Mouse (Mus musculus) lung, postnatal 25 days (tissue): Measurements from ENCODE around the gene Pitpnm1.
A peak's percentile ranks its signal among the peaks of the same experiment; 100 is the strongest.

Experiments used
- DNase-seq: peaks from one replicate; pipeline ENCODE4 v3.0.0; 2022; ENCODE audit warnings: low spot score

The Pitpnm1 gene

DNA sequence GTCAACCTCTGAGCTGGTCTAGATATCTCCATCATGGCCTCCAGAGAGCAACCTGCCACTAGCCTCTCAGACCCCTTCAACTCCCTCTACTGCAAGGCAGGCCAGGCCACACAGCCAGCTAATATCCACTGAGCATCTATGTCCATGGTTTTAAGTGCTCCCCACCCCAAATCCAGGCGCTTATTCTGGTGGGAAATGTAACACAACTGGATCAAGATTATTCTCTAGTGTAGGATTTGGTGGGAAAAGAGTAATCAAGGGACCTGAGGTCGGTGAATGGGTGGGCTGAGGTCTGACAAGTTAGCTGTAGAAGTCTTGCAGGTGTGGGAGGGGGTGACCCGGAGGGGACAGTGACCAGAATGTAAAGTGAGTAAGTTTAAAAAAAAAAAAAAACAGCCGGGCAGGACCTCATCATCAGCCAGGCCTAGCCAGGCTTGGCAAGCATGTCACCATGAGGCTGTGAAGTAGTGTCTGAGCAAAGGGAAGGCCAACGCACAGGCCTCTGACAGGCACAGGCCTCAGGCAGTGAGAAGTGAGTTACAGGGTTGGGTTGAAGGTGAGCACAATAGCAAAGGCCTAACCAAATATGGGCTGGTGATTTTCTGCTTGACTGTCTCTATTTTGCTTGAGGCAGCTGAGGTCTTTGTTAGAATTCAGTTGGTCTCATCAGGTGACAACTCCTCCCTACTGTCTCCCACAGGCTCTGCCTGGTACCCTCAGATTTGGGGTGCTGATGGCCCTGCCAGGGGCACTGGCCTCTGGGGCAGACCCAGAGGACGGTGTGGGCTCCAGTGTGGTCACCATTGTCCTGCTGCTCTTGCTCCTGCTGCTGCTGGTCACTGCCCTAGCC lies 55.6 kb downstream of the Pitpnm1 start:
- DNase-seq: no peak

DNA sequence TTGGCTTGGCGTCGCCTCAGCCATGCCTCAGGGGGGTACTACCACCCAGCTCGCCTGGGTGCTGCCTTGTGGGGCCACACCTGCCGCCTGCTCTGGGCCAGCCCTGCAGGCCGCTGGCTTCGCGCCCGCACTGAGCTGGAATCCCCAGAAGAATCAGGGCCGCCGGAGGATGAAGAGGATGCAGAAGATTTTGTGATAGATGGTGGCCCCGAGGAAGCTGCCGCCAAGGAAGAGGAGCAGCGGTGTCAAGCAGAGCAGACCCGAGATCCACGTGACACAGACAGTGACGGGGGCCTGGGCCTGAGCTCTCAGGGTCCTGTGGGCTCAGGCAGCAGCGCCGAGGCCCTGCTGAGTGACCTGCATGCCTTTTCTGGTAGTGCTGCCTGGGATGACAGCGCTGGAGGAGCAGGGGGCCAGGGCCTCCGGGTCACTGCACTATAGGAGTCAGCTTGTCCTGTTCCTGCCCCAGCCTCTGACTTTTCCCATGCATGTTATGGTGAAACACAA lies 56.3 kb downstream of the Pitpnm1 start:
- no peak for DNase-seq

DNA sequence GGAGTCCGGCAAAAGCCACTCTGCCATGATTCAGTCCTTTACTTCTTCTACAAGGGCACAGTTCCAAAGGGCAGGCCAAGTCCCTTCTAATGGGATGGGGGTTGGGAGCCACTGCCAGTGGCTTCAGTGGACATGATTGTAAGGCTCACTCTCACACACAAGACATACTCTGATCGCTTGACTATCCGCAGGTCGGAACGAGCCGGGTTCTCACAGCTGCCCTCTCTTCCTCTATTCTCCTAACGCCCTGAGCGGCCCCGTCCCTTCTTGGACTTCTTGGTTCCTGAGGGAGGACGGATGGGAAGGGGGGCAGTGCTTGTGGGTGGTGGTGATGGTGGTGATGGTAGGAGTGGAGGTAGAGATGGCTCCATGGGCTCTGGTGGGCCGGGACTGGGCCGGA lies 57.0 kb downstream of the Pitpnm1 start:
- DNase-seq: no peak

DNA sequence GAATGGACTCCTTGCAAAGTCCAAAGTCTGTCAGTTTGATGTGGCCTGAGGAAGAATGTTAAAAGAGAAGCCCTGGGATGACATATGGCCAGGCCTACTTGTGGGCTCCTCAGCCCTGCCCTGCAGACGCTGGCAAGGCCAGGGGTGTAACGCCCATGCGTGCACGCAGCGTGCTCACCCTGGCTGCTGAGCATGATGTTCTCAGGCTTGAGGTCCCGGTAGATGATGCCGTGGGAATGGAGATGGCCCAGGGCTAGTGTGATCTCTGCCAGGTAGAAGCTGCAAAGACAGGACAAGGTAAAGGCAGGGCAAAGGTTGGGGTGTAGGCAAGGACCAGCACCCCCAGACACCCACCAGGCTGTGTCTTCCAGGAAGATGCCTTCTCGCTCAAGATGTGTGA lies 59.3 kb downstream of the Pitpnm1 start:
- DNase-seq: no peak

DNA sequence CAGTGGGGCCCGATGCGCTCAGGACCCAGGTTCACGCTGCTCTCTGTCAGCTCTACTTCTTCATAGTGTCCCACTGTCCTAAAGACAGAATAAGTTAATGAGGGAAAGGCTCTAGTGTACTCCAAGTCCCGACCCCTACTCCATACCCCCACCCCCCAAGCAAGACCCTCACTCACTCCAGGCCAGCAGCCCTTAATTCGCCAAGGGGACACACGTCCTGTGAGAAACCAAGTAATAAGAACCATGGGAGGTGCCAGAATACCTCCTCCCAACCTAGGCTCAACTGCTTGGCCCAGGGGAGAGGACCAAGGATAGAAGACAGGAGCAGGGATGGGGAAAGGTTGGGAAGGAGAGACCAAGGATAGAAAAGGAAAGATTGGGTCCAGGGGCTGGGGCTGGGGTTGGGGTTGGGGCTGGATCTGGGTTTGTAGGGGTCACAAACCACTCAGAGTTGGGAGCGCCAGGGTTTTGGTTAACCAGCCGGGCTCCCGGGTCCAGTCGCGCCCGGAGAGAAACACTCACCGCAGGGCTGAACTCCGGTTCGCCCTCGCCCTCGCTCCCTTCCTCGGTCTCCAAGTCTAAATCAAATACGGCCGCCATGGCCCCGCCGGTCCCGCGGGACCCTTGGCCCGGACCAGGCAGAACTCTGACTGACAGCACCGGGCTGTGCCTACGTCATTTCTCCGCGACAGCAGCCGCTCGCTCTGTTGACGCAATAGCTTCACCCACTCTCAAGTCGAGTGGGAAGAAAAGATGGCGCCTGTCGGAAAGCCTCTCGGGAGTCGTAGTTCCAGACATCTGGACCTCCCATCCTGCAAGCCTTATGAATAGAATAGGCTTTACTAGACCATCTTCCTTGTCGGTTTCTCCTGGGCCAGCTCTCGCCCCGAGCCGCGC lies 63.1 kb downstream of the Pitpnm1 start, which contains the start of gene Rps6kb2:
TSS of gene Rps6kb2 (minus strand) at position 709 of the 897 bp plus-strand sequence.
- peak; percentile 98 for DNase-seq

DNA sequence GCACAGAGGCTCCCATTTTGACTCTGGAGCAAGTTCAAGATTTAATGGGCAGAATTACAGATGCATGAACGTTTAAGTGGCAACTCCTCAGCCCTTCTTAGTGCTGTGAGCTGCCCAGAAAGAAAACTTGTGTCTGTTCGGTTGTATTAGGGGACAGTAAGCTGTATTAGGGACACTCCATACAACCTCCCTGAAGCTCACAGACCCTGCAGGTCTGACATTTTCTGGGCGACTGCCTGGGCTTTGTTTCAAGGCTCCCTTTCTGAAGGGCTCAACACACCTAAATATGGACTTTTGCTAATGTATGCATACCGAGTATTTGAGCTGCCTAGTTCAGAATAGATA lies 63.7 kb downstream of the Pitpnm1 start:
- DNase-seq: no peak
